In genomic region chr10:85956871-85957419, GRCm38 (mm10) we compare ENCODE assay signal across 8 mouse cellular contexts. TPM values are rescaled to one million over a fixed set of nuclear protein-coding genes. Genes with fewer than 3 reads are reported as not detected.
DNase-seq lines count a peak whose midpoint lies in the region; ATAC-seq and TF ChIP-seq lines count a peak whose summit lies in the region.

No protein-coding gene starts in this region.

- TF ChIP-seq POLR2A in bone marrow, adult 2 months (IDR thresholded peaks at IDR 0.05; ENCODE audit: borderline replicate concordance, control insufficient read depth, low read depth, low read length) = no peak

- peak overlapping the region; percentile 89 for H3K4me2 ChIP-seq in kidney, embryonic 16.5 days (replicated peaks; ENCODE audit: low read depth, low read length)
- H3K4me2 ChIP-seq in forebrain, postnatal 0 days (ENCODE audit: low read depth) = peak overlapping the region; percentile 80
- H3K4me2 ChIP-seq in liver, embryonic 15.5 days = peak overlapping the region; percentile 82
- peak overlapping the region; percentile 78 for H3K4me2 ChIP-seq in stomach, embryonic 14.5 days (replicated peaks; ENCODE audit: low read depth, low read length)

- no peak for ATAC-seq in kidney, embryonic 16.5 days (ENCODE audit: low FRiP score, low TSS enrichment)
- peak; percentile 16 for ATAC-seq in forebrain, postnatal 0 days
- no peak for ATAC-seq in liver, embryonic 15.5 days (ENCODE audit: insufficient read depth)
- 0 out of 2 replicates have a peak, but pooled peaks have one; percentile 5 for ATAC-seq in stomach, embryonic 14.5 days (ENCODE audit: insufficient number of reproducible peaks, insufficient read depth, low FRiP score, low read depth)

- H3K4me3 ChIP-seq in kidney, embryonic 16.5 days (ENCODE audit: low read length) = peak overlapping the region; percentile 59
- H3K4me3 ChIP-seq in bone marrow, adult 2 months (replicated peaks; ENCODE audit: control insufficient read depth, low read depth, low read length) = peak overlapping the region; percentile 89
- peak overlapping the region; percentile 99 for H3K4me3 ChIP-seq in forebrain, postnatal 0 days (ENCODE audit: low read depth, low read length)
- H3K4me3 ChIP-seq in liver, embryonic 15.5 days (replicated peaks) = peak overlapping the region; percentile 93
- H3K4me3 ChIP-seq in stomach, embryonic 14.5 days (ENCODE audit: low read depth, low read length) = peak overlapping the region; percentile 97

- TF ChIP-seq CTCF in bone marrow, adult 2 months (IDR thresholded peaks at IDR 0.05; ENCODE audit: control insufficient read depth, insufficient read depth, low read length) = no peak
- no peak for TF ChIP-seq CTCF in forebrain, postnatal 0 days (IDR thresholded peaks at IDR 0.05; ENCODE audit: low read depth)

- H3K27ac ChIP-seq in kidney, embryonic 16.5 days (ENCODE audit: low read length) = peak overlapping the region; percentile 60; the same call in 1 of the 2 replicates
- peak overlapping the region; percentile 56 for H3K27ac ChIP-seq in bone marrow, adult 2 months (ENCODE audit: control insufficient read depth, insufficient read depth, low read depth, low read length, poor library complexity)
- H3K27ac ChIP-seq in forebrain, postnatal 0 days (ENCODE audit: low read depth, low read length) = peak overlapping the region; percentile 80
- H3K27ac ChIP-seq in liver, embryonic 15.5 days (replicated peaks) = peak overlapping the region; percentile 67
- H3K27ac ChIP-seq in stomach, embryonic 14.5 days (ENCODE audit: low read length) = peak overlapping the region; percentile 35

- no peaks in the 10 kb centered on the region for H3K27me3 ChIP-seq in kidney, embryonic 16.5 days (ENCODE audit: insufficient read depth, low read length)
- no peaks in the 10 kb centered on the region for H3K27me3 ChIP-seq in forebrain, postnatal 0 days (ENCODE audit: insufficient read depth, low read length)
- H3K27me3 ChIP-seq in liver, embryonic 15.5 days = peaks cover 8% of the 10 kb centered on the region; the same call in 1 of the 2 replicates
- H3K27me3 ChIP-seq in stomach, embryonic 14.5 days (ENCODE audit: control insufficient read depth, insufficient read depth, low read length) = no peaks in the 10 kb centered on the region

- no peaks in the 10 kb centered on the region for H3K9me3 ChIP-seq in kidney, embryonic 16.5 days (ENCODE audit: low read length)
- H3K9me3 ChIP-seq in forebrain, postnatal 0 days (ENCODE audit: low read length) = no peaks in the 10 kb centered on the region
- no peaks in the 10 kb centered on the region for H3K9me3 ChIP-seq in liver, embryonic 15.5 days (replicated peaks)
- no peaks in the 10 kb centered on the region for H3K9me3 ChIP-seq in stomach, embryonic 14.5 days (ENCODE audit: control insufficient read depth, low read depth, low read length)

- H3K36me3 ChIP-seq in kidney, embryonic 16.5 days (ENCODE audit: insufficient read depth, low read length) = peaks cover 29% of the 10 kb centered on the region
- peaks cover 30% of the 10 kb centered on the region for H3K36me3 ChIP-seq in forebrain, postnatal 0 days (ENCODE audit: insufficient read depth)
- H3K36me3 ChIP-seq in liver, embryonic 15.5 days (replicated peaks) = peaks cover 36% of the 10 kb centered on the region
- H3K36me3 ChIP-seq in stomach, embryonic 14.5 days (ENCODE audit: control insufficient read depth, insufficient read depth, low read length) = peaks cover 18% of the 10 kb centered on the region

- H3K9ac ChIP-seq in kidney, embryonic 16.5 days (replicated peaks; ENCODE audit: low read length) = peak overlapping the region; percentile 72
- peak overlapping the region; percentile 83 for H3K9ac ChIP-seq in forebrain, postnatal 0 days
- peak overlapping the region; percentile 85 for H3K9ac ChIP-seq in liver, embryonic 15.5 days
- peak overlapping the region; percentile 84 for H3K9ac ChIP-seq in stomach, embryonic 14.5 days (replicated peaks; ENCODE audit: low read depth, low read length)

- WGBS in kidney, embryonic 16.5 days = 3% methylated on average over 20 of the region's 20 CpGs
- 2% methylated on average over 20 of the region's 20 CpGs for WGBS in bone marrow, adult 2 months
- 4% methylated on average over 20 of the region's 20 CpGs for WGBS in forebrain, postnatal 0 days
- 3% methylated on average over 20 of the region's 20 CpGs for WGBS in liver, embryonic 15.5 days (ENCODE audit: insufficient replicate concordance)
- 3% methylated on average over 20 of the region's 20 CpGs for WGBS in stomach, embryonic 14.5 days

- DNase-seq in kidney, postnatal 14 days = no peak
- DNase-seq in forebrain, postnatal 0 days = no peak
- DNase-seq in right cerebral cortex, adult 2 months (ENCODE audit: low spot score in 2 of 2) = no peak
- DNase-seq in layer of hippocampus, postnatal 36 days = no peak

- peaks cover 6% of the 10 kb centered on the region; the same call in 1 of the 2 replicates for H3K4me1 ChIP-seq in kidney, embryonic 16.5 days (ENCODE audit: insufficient read depth, low read length)
- peaks cover 3% of the 10 kb centered on the region for H3K4me1 ChIP-seq in bone marrow, adult 2 months (ENCODE audit: control insufficient read depth, insufficient read depth, low read length)
- 0 out of 2 replicates have a peak, but pooled peaks cover 4% of the 10 kb centered on the region for H3K4me1 ChIP-seq in forebrain, postnatal 0 days (ENCODE audit: insufficient read depth)
- H3K4me1 ChIP-seq in liver, embryonic 15.5 days (replicated peaks) = peaks cover 10% of the 10 kb centered on the region
- no peaks in the 10 kb centered on the region for H3K4me1 ChIP-seq in stomach, embryonic 14.5 days (ENCODE audit: control insufficient read depth, insufficient read depth, low read length)

RNA-seq across cellular contexts. Expression of gene Rtcb, which starts 0.7 kb away (rescaled TPM):
- polyA plus RNA-seq in kidney, embryonic 16.5 days (2015; fragmentation: Nextera tagmentation; extraction: Ambion mirVana) = 196 and 197 TPM in 2 replicates
- 44.0 and 60.7 TPM in 2 replicates for polyA plus RNA-seq in bone marrow, adult 2 months (2011; ENCODE audit: insufficient read depth, insufficient read length, low replicate concordance, missing spikeins)
- 134 and 139 TPM in 2 replicates for total RNA-seq in forebrain, postnatal 0 days (2014; rRNA removed)
- 182 TPM in 2 replicates for polyA plus RNA-seq in forebrain, postnatal 0 days (2015; fragmentation: Nextera tagmentation; extraction: Ambion mirVana)
- polyA plus RNA-seq in liver, embryonic 15.5 days (2015; fragmentation: Nextera tagmentation; extraction: Ambion mirVana) = 67.5 and 67.6 TPM in 2 replicates
- polyA plus RNA-seq in stomach, embryonic 14.5 days (2014; fragmentation: Nextera tagmentation; extraction: Ambion mirVana) = 153 and 172 TPM in 2 replicates
- total RNA-seq in layer of hippocampus, postnatal 36 days (2021) = 100 to 1,000 TPM; 102 to 107 TPM

RNA-seq across cellular contexts. Expression of gene Ascl4, which starts 29.5 kb away (rescaled TPM):
- polyA plus RNA-seq in kidney, embryonic 16.5 days (2015; fragmentation: Nextera tagmentation; extraction: Ambion mirVana) = 0.75 and 1.1 TPM in 2 replicates
- polyA plus RNA-seq in bone marrow, adult 2 months (2011; ENCODE audit: insufficient read depth, insufficient read length, low replicate concordance, missing spikeins) = 1.3 TPM in 1 of 2 replicates, not detected in the other
- 0.08 and 0.24 TPM in 2 replicates for total RNA-seq in forebrain, postnatal 0 days (2014; rRNA removed)
- 0.18 and 0.34 TPM in 2 replicates for polyA plus RNA-seq in forebrain, postnatal 0 days (2015; fragmentation: Nextera tagmentation; extraction: Ambion mirVana)
- not detected in 2 replicates for polyA plus RNA-seq in liver, embryonic 15.5 days (2015; fragmentation: Nextera tagmentation; extraction: Ambion mirVana)
- polyA plus RNA-seq in stomach, embryonic 14.5 days (2014; fragmentation: Nextera tagmentation; extraction: Ambion mirVana) = 0.24 and 0.48 TPM in 2 replicates
- total RNA-seq in layer of hippocampus, postnatal 36 days (2021) = under 1 TPM; 0.22 to 0.58 TPM

RNA-seq across cellular contexts. Expression of gene Prdm4, which starts 40.0 kb away (rescaled TPM):
- 14.3 and 15.0 TPM in 2 replicates for polyA plus RNA-seq in kidney, embryonic 16.5 days (2015; fragmentation: Nextera tagmentation; extraction: Ambion mirVana)
- 7.2 and 11.7 TPM in 2 replicates for polyA plus RNA-seq in bone marrow, adult 2 months (2011; ENCODE audit: insufficient read depth, insufficient read length, low replicate concordance, missing spikeins)
- 51.6 and 65.0 TPM in 2 replicates for total RNA-seq in forebrain, postnatal 0 days (2014; rRNA removed)
- polyA plus RNA-seq in forebrain, postnatal 0 days (2015; fragmentation: Nextera tagmentation; extraction: Ambion mirVana) = 12.8 and 14.6 TPM in 2 replicates
- polyA plus RNA-seq in liver, embryonic 15.5 days (2015; fragmentation: Nextera tagmentation; extraction: Ambion mirVana) = 4.6 and 5.7 TPM in 2 replicates
- 22.1 and 23.4 TPM in 2 replicates for polyA plus RNA-seq in stomach, embryonic 14.5 days (2014; fragmentation: Nextera tagmentation; extraction: Ambion mirVana)
- 10 to 100 TPM; 24.0 to 25.4 TPM for total RNA-seq in layer of hippocampus, postnatal 36 days (2021)

RNA-seq across cellular contexts. Expression of gene Bpifc, which starts 54.8 kb away (rescaled TPM):
- 0.27 and 0.29 TPM in 2 replicates for polyA plus RNA-seq in kidney, embryonic 16.5 days (2015; fragmentation: Nextera tagmentation; extraction: Ambion mirVana)
- polyA plus RNA-seq in bone marrow, adult 2 months (2011; ENCODE audit: insufficient read depth, insufficient read length, low replicate concordance, missing spikeins) = 0.75 TPM in 1 of 2 replicates, not detected in the other
- 0.10 TPM in 1 of 2 replicates, not detected in the other for total RNA-seq in forebrain, postnatal 0 days (2014; rRNA removed)
- 0.13 TPM in 1 of 2 replicates, not detected in the other for polyA plus RNA-seq in forebrain, postnatal 0 days (2015; fragmentation: Nextera tagmentation; extraction: Ambion mirVana)
- polyA plus RNA-seq in liver, embryonic 15.5 days (2015; fragmentation: Nextera tagmentation; extraction: Ambion mirVana) = 0.03 TPM in 1 of 2 replicates, not detected in the other
- polyA plus RNA-seq in stomach, embryonic 14.5 days (2014; fragmentation: Nextera tagmentation; extraction: Ambion mirVana) = 0.23 TPM in 1 of 2 replicates, not detected in the other
- under 1 TPM in 1 of 2 experiments, not detected in 1; 0.12 TPM for total RNA-seq in layer of hippocampus, postnatal 36 days (2021)

Comparison
In these comparisons a context has a peak if more than half of its experiments do, and no peak if none do; other contexts are left out.
1. ATAC-seq: peak in forebrain, postnatal 0 days (single experiment) and stomach, embryonic 14.5 days (single experiment); none in kidney, embryonic 16.5 days (single experiment) and liver, embryonic 15.5 days (single experiment).
2. Peak in every context shown above with its lines, with median percentiles within 50 percentile points of each other: H3K27ac ChIP-seq, H3K4me2 ChIP-seq, H3K4me3 ChIP-seq and H3K9ac ChIP-seq.